Mouse (Mus musculus) liver, embryonic 14.5 days (tissue): ENCODE results near the gene Dppa4. TPM values are rescaled to one million over a fixed set of nuclear protein-coding genes. Genes with fewer than 3 reads are reported as not detected.
A peak's percentile ranks its signal among the peaks of the same experiment; 100 is the strongest.

Experiments used
- ATAC-seq: fragments of 200-750 bp; cut with Nextera tagmentation; 2 replicates; pipeline ENCODE4 v1.8.0; 2017; ENCODE audit warnings: moderate number of reproducible peaks, mild to moderate bottlenecking, moderate library complexity; ENCODE audit not compliant: insufficient read depth
- DNase-seq, 3 experiments: peaks; one replicate each; pipeline ENCODE4 v3.0.0-alpha.2; 2012 to 2013; ENCODE audit warnings: low read depth in 3 of 3, low spot score in 3 of 3
- H3K27ac ChIP-seq: fragments of 300-500 bp; sonication (generic); 2 replicates; pipeline ENCODE4 v1.5.1; 2014; ENCODE audit warnings: moderate library complexity, mild to moderate bottlenecking, control low read depth, inconsistent platforms
- H3K27me3 ChIP-seq: fragments of 300-500 bp; sonication (generic); 2 replicates; pipeline ENCODE4 v1.6.1; 2014; ENCODE audit warnings: mild to moderate bottlenecking, low read length, moderate library complexity; ENCODE audit not compliant: control insufficient read depth, insufficient read depth
- H3K36me3 ChIP-seq: fragments of 300-500 bp; sonication (generic); replicated peaks from 2 replicates; pipeline ENCODE4 v1.6.1; 2014; ENCODE audit warnings: low read depth; ENCODE audit not compliant: control insufficient read depth, insufficient read depth
- H3K4me1 ChIP-seq, 2 experiments: fragments of 200-500 bp in 1 of 2; fragments of 300-500 bp in 1 of 2; sonication (generic) in 1 of 2; replicated peaks; 2 replicates each; pipeline ENCODE4 v1.6.1; 2012 to 2014; ENCODE audit warnings: antibody characterized with exemption in 1 of 2, inconsistent platforms in 1 of 2, low read length in 1 of 2; ENCODE audit not compliant: control insufficient read depth in 2 of 2, insufficient read depth in 2 of 2
- H3K4me2 ChIP-seq: fragments of 300-500 bp; sonication (generic); 2 replicates; pipeline ENCODE4 v1.6.1; 2014; ENCODE audit warnings: low read depth, mild to moderate bottlenecking, control low read depth, moderate library complexity
- H3K4me3 ChIP-seq, 2 experiments: fragments of 200-500 bp in 1 of 2; fragments of 300-500 bp in 1 of 2; sonication (generic) in 1 of 2; 2 replicates each; pipeline ENCODE4 v1.5.1; 2012 to 2014; ENCODE audit warnings: low read depth in 2 of 2, low read length in 2 of 2, mild to moderate bottlenecking in 2 of 2, control low read depth in 1 of 2, inconsistent platforms in 1 of 2, moderate library complexity in 1 of 2; ENCODE audit not compliant: insufficient read depth in 1 of 2
- H3K9ac ChIP-seq: fragments of 300-500 bp; sonication (generic); replicated peaks from 2 replicates; pipeline ENCODE4 v1.6.1; 2014; ENCODE audit warnings: mild to moderate bottlenecking, control low read depth, moderate library complexity
- H3K9me3 ChIP-seq: fragments of 300-500 bp; sonication (generic); 2 replicates; pipeline ENCODE4 v1.6.1; 2016; ENCODE audit warnings: low read length, mixed read lengths; ENCODE audit not compliant: control insufficient read depth
- CTCF ChIP-seq: IDR thresholded peaks from 2 replicates; pipeline ENCODE4 v1.5.1; 2016; ENCODE audit warnings: antibody characterized with exemption, low read depth, control low read depth
- EP300 ChIP-seq: IDR thresholded peaks from 2 replicates; pipeline ENCODE4 v1.6.1; 2016; ENCODE audit warnings: antibody characterized with exemption, low read depth
- WGBS: fragments of 180-500 bp; shearing (Covaris S2); extraction: QIAGEN DNeasy Blood & Tissue Kit; methylation state at CpG from one replicate; pipeline ENCODE4 v1.1.7; 2014; ENCODE audit not compliant: insufficient replicate concordance; 5-methylcytosine and 5-hydroxymethylcytosine counted together
- polyA plus RNA-seq, 2 experiments: library from polyadenylated mRNA; depleted of rRNA in 1 of 2; stranded (reverse) in 1 of 2; unstranded in 1 of 2; fragments of >200 nt; fragmentation: Nextera tagmentation in 1 of 2; extraction: Ambion mirVana in 1 of 2; gene quantifications; 2 replicates each; pipeline versions ENCODE4 v1.2.1 to v1.2.3; 2012 to 2014

Gene Dppa4
- polyA plus RNA-seq, 2 experiments = not detected

DNA sequence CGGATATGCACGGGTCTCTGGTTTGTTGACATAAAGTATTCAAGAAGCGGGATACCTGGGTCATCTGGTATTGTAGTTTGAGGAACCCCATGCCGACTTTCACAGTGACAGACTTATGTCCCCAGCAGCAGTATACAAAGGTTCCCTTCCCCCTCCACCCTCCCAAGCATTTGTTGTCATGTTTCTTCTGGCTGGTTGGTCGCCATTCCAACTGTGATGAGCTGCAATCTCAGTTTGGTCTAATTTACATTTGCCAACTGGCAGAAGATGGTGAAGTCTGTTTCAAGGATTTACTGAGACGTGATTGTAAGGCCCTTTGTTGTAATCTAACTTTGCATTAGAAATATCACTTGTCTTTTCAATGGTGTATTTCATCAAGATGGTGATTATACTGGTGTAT lies 39.6 kb downstream of the Dppa4 start:
- H3K4me1 ChIP-seq = no peaks in the 10 kb centered on the region
- H3K4me3 ChIP-seq = no peak overlapping the region
- H3K27me3 ChIP-seq = no peaks in the 10 kb centered on the region
- no peaks in the 10 kb centered on the region for H3K9me3 ChIP-seq
- TF ChIP-seq CTCF (no peak), EP300 (no peak)
- WGBS = 47% methylated on average over 6 of the region's 6 CpGs
- ATAC-seq = no peak
- H3K27ac ChIP-seq = no peak overlapping the region
- no peak overlapping the region for H3K9ac ChIP-seq
- no peaks in the 10 kb centered on the region for H3K36me3 ChIP-seq
- no peak for DNase-seq
- no peak overlapping the region for H3K4me2 ChIP-seq

DNA sequence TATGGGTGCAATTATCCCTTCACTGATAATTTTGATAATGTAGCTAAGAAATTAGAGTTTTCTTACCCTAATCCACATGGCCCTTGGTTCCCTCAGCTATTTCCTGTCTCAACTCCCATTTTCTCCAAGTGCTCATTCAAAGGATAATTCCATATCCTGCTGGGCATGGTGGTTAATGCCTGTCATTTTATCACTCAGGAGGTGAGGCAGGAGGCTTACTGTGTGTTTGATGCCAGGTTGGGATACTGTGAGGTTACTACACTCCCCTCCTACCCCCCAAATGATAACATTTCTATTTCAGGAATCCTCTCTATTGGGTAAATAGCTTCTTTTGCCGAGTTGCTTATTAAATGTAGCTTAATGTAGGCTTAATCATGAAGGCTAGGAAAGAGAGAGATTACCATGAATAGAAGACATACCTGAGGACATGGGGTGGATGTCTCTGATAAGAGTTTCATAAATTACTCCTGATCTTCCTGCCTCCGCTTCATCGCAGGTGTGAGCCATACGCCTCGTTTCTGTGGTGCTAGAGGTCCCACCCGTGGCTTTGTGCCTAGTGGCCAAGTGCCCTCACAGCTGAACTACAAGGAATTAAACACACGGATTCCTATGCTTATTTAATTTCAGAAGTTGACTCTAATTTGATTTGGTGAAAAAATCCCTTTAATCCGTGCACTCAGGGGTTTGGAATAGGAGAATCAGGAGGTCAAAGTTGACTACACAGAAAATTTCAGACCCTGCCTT lies 40.2 kb downstream of the Dppa4 start:
- H3K4me3 ChIP-seq = no peak overlapping the region
- H3K9me3 ChIP-seq = no peaks in the 10 kb centered on the region
- TF ChIP-seq CTCF = no peak
- H3K4me1 ChIP-seq = no peaks in the 10 kb centered on the region
- 63% methylated on average over 8 of the region's 8 CpGs for WGBS
- DNase-seq (no peak), ATAC-seq (no peak)
- no peak overlapping the region for H3K4me2 ChIP-seq
- no peak overlapping the region for H3K9ac ChIP-seq
- H3K27ac ChIP-seq = no peak overlapping the region
- no peaks in the 10 kb centered on the region for H3K36me3 ChIP-seq
- H3K27me3 ChIP-seq = no peaks in the 10 kb centered on the region

DNA sequence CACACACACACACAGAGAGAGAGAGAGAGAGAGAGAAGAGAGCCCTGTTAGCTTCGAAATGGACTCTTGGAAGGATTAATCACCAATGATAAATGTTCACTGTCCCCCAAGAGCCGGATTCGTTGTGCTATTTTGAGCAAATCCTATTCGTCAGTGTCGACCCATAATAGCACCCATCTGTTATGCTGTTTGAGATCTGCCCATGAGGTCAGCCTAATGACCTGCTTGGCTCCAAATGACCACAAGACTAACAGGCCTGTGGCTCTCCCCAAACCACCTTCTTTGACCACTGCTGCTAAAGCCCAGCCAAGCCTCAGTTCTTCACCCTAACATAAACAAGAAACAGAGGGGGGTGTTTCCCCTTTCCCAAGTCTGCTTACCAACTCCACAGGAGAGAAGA lies 43.4 kb downstream of the Dppa4 start:
- H3K27ac ChIP-seq = no peak overlapping the region
- H3K9ac ChIP-seq = no peak overlapping the region
- 39% methylated on average over 5 of the region's 5 CpGs for WGBS
- no peak for ATAC-seq
- no peaks in the 10 kb centered on the region for H3K27me3 ChIP-seq
- no peak overlapping the region for H3K4me2 ChIP-seq
- TF ChIP-seq EP300 = no peak
- no peak for TF ChIP-seq CTCF
- no peak for DNase-seq
- H3K4me1 ChIP-seq = no peaks in the 10 kb centered on the region
- no peaks in the 10 kb centered on the region for H3K36me3 ChIP-seq
- H3K4me3 ChIP-seq = no peak overlapping the region
- H3K9me3 ChIP-seq = no peaks in the 10 kb centered on the region

GRCm38 (mm10) chr16:48328420-48328819 lies 44.9 kb downstream of the Dppa4 start:
- H3K27me3 ChIP-seq = no peaks in the 10 kb centered on the region
- H3K9ac ChIP-seq = no peak overlapping the region
- ATAC-seq (no peak), DNase-seq (no peak)
- 65% methylated on average over 2 of the region's 2 CpGs for WGBS
- TF ChIP-seq CTCF (peak; percentile 6; the same call in 1 of the 2 replicates), EP300 (no peak)
- no peaks in the 10 kb centered on the region for H3K9me3 ChIP-seq
- H3K27ac ChIP-seq = no peak overlapping the region
- H3K36me3 ChIP-seq = no peaks in the 10 kb centered on the region
- H3K4me2 ChIP-seq = no peak overlapping the region
- H3K4me3 ChIP-seq = no peak overlapping the region
- H3K4me1 ChIP-seq = no peaks in the 10 kb centered on the region

- H3K4me1 ChIP-seq = no peaks in the 10 kb centered on the region
- no peaks in the 10 kb centered on the region for H3K36me3 ChIP-seq
- H3K9ac ChIP-seq = no peak overlapping the region
- TF ChIP-seq EP300 = no peak
- TF ChIP-seq CTCF = no peak
- DNase-seq (no peak), ATAC-seq (no peak)
- no peak overlapping the region for H3K27ac ChIP-seq
- no peak overlapping the region for H3K4me2 ChIP-seq
- WGBS = 56% methylated on average over 3 of the region's 3 CpGs
- no peaks in the 10 kb centered on the region for H3K27me3 ChIP-seq
- H3K4me3 ChIP-seq = no peak overlapping the region
- H3K9me3 ChIP-seq = no peaks in the 10 kb centered on the region
These were observed 48.3 kb downstream of the Dppa4 start for GRCm38 (mm10) chr16:48331822-48332221.
